Mouse (Mus musculus) forebrain, embryonic 14.5 days (tissue): ENCODE measurements around the gene Synm. TPM values are rescaled to one million over a fixed set of nuclear protein-coding genes. Genes with fewer than 3 reads are reported as not detected.

ENCODE experiments used
- ATAC-seq: fragments of 200-750 bp; cut with Nextera tagmentation; 2 replicates; pipeline ENCODE4 v1.8.0; 2017; ENCODE audit warnings: mild to moderate bottlenecking, moderate library complexity
- DNase-seq: peaks from one replicate; pipeline ENCODE4 v3.0.0-alpha.2; 2015; ENCODE audit warnings: low spot score
- H3K27ac ChIP-seq: fragments of 300-500 bp; sonication (generic); 2 replicates; pipeline ENCODE4 v1.5.1; 2014; ENCODE audit warnings: low read depth, mild to moderate bottlenecking, control low read depth, low read length, moderate library complexity
- H3K27me3 ChIP-seq: fragments of 300-500 bp; sonication (generic); replicated peaks from 2 replicates; pipeline ENCODE4 v1.6.1; 2014; ENCODE audit warnings: low read length, control low read depth, mixed read lengths; ENCODE audit not compliant: control insufficient read depth, insufficient read depth
- H3K36me3 ChIP-seq: fragments of 300-500 bp; sonication (generic); 2 replicates; pipeline ENCODE4 v1.6.1; 2014; ENCODE audit warnings: low read length, control low read depth; ENCODE audit not compliant: control insufficient read depth, insufficient read depth
- H3K4me1 ChIP-seq: fragments of 300-500 bp; sonication (generic); 2 replicates; pipeline ENCODE4 v1.6.1; 2014; ENCODE audit warnings: antibody characterized with exemption, low read length, control low read depth; ENCODE audit not compliant: control insufficient read depth, insufficient read depth
- H3K4me2 ChIP-seq: fragments of 300-500 bp; sonication (generic); 2 replicates; pipeline ENCODE4 v1.6.1; 2014; ENCODE audit warnings: mild to moderate bottlenecking, control low read depth, low read length
- H3K4me3 ChIP-seq: fragments of 300-500 bp; sonication (generic); 2 replicates; pipeline ENCODE4 v1.5.1; 2014; ENCODE audit warnings: low read depth, low read length, control low read depth
- H3K9ac ChIP-seq: fragments of 300-500 bp; sonication (generic); 2 replicates; pipeline ENCODE4 v1.6.1; 2014; ENCODE audit warnings: mild to moderate bottlenecking, low read length, control low read depth, moderate library complexity
- H3K9me3 ChIP-seq: fragments of 300-500 bp; sonication (generic); replicated peaks from 2 replicates; pipeline ENCODE4 v1.6.1; 2016; ENCODE audit warnings: low read length, control low read depth, mixed read lengths; ENCODE audit not compliant: control insufficient read depth
- WGBS: fragments of 180-500 bp; shearing (Covaris S2); extraction: QIAGEN DNeasy Blood & Tissue Kit; methylation state at CpG from one replicate; pipeline ENCODE4 v1.1.7; 2014; 5-methylcytosine and 5-hydroxymethylcytosine counted together
- microRNA-seq: library from miRNA; unstranded; fragments of <30 nt; microRNA quantifications from one replicate; pipeline ENCODE4, GENCODE M21; 2016
- polyA plus RNA-seq: library from polyadenylated mRNA; unstranded; fragments of >200 nt; fragmentation: Nextera tagmentation; extraction: Ambion mirVana; gene quantifications from 2 replicates; pipeline ENCODE4 v1.2.1, GENCODE M21; 2014

Synm gene
- polyA plus RNA-seq, 1 experiment from 2014 or later: 1.4 TPM

DNA sequence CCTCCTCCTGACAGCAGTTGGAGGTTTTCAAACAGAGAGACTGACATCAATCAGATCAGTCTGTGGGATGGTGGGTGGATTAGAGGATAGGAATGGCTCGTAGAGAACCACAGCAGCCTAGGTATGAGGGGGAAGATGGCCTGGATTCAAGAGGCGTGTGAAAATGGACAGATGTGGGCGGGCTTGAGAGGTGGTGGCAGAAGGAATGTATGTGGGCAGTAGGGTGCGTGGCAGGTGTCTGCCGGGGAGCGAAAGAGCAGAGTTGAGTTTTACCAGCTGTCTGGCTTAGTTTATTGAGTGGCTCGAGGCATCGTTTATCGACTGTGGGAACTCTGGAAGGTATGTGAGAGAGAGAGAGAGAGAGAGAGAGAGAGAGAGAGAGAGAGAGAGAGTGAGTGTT is 78.5 kb downstream of the Synm start:
- Histone ChIP-seq H3K27me3 (no peaks in the 10 kb centered on the region), H3K27ac (no peak overlapping the region), H3K9me3 (no peaks in the 10 kb centered on the region), H3K4me1 (no peaks in the 10 kb centered on the region), H3K4me3 (no peak overlapping the region), H3K4me2 (no peak overlapping the region), H3K36me3 (peaks cover 9% of the 10 kb centered on the region), H3K9ac (no peak overlapping the region)
- DNase-seq: no peak
- no peak for ATAC-seq
- WGBS: 86% methylated on average over 9 of the region's 9 CpGs

Small RNA genes within 50 kb of the gene (microRNA-seq; reads per million reads assigned to microRNA genes)
- not detected for gene Gm23844

Other genes with a start within 250 kb of the Synm start
- 40.2 and 40.5 TPM in 2 replicates for gene Lrrc28, start 114.5 kb downstream of the Synm start, polyA plus RNA-seq
- gene Ttc23, start 112.3 kb downstream of the Synm start, polyA plus RNA-seq: 14.5 and 14.7 TPM in 2 replicates
- 16.3 and 19.1 TPM in 2 replicates for gene Igf1r, start 193.1 kb upstream of the Synm start, polyA plus RNA-seq